Mouse (Mus musculus) ZHBTc4 (cell line): Measurements from ENCODE around the gene Mucl1.
"Not testable (repeated sequence)": the region's sequence is repeated elsewhere in the genome, so short reads cannot be mapped to it uniquely, and the experiment has no call there.

ENCODE experiments used
- DNase-seq: peaks from one replicate; pipeline ENCODE4 v3.0.0-alpha.2; 2011; ENCODE audit warnings: low read depth, low spot score

The Mucl1 gene

GRCm38 (mm10) chr15:103755369-103755768 is at the start of gene Mucl1:
Gene Mucl1 (minus strand): TSS chr15:103755469.
- DNase-seq: no peak

- DNase-seq: peak; percentile 78
Measured at GRCm38 (mm10) chr15:103766836-103767235, 11.6 kb upstream of the Mucl1 start.

DNA sequence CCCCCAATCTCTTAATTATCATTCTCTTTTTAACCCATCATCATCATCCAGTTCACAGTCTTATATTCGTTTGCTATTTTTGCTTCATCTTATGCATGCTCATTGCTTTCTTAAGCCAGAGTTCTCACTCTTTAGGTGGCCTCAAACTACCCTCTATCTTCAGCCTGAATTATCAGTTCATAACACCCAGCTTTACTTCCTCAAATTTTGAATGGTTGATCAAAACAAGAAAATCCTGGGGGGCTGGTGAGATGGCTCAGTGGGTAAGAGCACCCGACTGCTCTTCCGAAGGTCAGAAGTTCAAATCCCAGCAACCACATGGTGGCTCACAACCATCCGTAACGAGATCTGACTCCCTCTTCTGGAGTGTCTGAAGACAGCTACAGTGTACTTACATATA is 38.4 kb downstream of the Mucl1 start:
- not testable (repeated sequence) for DNase-seq
